Mouse (Mus musculus) cerebellum, adult 9-11 months (tissue): Measurements from ENCODE around the gene Olfr685.

ENCODE experiments used
- DNase-seq: peaks from one replicate; pipeline ENCODE4 v3.0.0; 2022

Gene Olfr685

DNA sequence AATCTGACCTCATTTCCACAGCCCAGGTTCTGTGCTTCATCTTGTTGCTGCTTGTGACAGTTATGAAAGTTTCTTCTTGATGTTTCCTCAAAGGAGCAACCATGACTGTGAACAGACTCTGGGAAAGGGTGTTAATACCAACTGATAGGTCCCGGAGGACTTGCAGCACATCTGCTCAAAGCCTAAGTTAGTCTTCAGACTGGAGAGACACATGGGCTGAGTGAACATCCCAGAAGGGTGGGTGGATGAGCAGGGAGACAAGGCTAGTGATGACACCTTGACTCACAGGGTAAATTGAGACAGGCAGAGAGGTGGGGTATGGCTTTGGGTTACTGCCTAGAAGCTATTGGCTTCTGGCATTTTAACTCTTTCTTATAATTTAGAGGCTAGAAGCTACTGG is at the start of gene Olfr685:
Olfr685 (minus strand) TSS at position 101 of the 400 bp plus-strand sequence.
- DNase-seq, result no peak

DNA sequence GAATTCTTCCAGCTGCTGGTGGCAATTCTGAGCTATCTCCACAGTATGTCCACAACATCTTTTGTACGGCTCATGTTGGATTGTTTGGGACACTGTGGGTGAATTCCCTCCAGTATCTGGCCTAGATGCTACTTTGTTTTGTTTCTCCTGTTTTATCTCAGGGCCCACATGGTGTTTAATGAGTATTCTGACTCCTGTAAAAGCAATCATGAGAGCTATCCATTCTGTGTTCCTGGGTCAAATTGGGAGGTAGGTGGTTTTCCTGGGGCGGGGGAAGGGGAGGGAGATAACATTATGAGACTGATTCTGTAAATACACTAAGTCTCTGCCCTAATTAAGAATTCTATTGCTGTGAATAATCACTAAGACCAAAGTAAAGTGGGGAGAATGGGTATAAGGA is 43.6 kb upstream of the Olfr685 start:
- no peak for DNase-seq

DNA sequence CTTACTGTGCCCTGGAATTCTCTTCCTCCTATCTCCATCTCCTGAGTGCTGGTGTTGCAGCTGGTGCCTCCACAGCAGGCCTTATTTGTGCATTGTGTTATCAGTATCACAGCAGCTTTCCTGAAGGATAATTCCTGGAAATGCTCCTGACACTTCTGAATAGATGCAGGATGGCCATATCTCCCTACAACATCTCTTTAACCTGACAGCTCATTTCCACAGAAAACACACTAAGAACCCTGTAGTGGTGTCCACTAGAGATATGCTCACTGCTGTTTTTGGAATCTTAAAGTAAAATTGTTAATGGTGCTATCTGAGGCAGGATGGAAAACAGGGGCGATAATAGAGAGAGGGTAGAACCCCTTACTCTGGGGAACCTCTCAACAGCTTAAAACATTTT is 42.3 kb upstream of the Olfr685 start:
- no peak for DNase-seq

DNA sequence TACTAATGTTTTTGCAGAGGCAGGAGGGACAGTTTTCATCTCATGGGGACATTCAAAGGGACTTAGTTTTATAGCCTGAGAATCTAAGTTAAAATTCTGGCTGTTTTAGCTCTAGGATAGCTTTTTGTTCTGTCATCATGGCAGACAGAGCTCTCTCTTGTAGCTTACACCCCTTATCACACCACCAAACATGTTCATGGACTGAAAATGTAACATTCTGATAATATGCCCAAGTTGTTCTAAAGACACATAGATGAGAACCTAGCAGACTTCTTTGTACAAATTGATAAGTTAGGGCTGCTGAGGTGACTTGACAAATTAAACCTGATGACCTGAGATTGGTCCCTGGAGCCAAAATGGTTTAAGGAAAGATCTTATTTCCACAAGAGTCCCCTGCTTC is 40.9 kb upstream of the Olfr685 start:
- no peak for DNase-seq

DNA sequence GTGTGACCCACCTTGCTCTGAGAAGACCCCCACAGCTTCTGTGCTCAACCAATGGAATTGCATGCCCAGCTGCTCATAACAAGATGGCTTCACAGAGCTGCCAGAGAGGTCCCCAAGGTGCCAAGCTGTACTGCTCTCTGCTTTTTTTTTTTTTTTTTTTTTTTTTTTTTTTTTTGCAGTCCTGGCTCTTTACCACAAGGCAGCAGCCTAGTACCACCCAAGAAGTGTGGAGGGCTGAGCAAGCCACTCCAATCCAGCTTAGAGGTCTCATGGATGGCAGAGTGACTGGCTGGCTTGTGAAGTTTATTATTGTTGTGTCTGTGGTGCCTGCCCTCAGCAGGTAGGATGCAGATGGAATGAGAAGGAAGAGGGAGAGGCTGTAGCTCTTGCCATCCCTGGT is 40.3 kb upstream of the Olfr685 start:
- no peak for DNase-seq

DNA sequence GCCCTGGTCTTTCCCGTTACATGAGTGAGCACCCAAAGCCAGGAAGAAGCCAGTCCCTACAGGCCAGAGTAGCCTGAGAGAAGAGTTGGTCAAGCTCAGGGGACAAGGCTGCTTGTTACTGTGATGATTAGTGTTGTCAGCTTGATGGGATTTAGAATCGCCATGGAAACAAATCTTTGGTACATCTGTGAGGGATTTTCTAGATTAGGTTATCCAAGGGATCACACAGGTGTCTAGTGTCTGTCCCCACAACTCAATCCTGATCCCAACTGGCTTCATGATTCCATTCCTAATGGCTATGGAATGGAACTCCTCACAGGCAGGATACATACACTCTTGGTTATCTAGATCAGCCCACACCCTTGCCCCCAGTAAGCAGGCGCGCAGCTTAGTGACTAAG is 32.5 kb upstream of the Olfr685 start:
- DNase-seq, result no peak

DNA sequence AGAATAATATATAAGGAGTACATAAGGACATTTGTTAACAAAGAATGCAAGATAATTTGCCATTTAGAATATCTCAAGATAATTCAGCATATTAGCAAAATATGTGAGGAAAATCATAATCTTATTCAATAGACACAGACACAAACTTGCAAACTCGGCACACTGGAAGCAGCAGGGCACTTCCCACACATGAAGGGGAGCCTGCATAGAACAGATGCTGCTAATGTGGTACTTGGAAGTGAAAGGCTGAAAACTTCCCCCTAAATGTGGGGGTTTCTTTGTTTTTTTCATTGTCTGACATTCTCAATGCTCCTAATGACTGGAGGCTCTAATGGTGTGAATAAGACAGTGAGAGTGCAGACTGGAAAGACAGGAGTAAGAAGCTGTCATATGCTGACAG is 28.9 kb upstream of the Olfr685 start:
- DNase-seq, result no peak

DNA sequence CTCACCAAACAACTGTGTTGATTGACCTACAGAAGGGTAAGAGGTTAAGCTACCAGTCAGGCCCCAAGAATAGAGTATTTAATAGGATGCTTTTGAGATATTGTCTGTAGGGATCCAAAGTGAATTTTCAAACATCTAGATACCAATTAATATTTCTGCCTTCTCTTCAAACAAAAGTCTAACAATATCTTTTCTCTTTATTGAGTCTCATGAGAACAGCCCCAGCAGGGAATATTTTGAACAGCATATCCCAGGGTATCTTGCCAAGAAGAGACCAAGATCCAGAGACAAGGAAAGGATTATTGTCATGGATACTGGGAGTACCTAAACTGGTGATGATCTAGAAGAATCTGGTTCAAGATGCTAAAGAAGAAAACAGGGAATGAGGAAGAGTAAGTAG is 21.6 kb upstream of the Olfr685 start, which contains the start of gene Olfr686:
Olfr686 (minus strand) TSS at position 101 of the 400 bp plus-strand sequence.
- no peak for DNase-seq

DNA sequence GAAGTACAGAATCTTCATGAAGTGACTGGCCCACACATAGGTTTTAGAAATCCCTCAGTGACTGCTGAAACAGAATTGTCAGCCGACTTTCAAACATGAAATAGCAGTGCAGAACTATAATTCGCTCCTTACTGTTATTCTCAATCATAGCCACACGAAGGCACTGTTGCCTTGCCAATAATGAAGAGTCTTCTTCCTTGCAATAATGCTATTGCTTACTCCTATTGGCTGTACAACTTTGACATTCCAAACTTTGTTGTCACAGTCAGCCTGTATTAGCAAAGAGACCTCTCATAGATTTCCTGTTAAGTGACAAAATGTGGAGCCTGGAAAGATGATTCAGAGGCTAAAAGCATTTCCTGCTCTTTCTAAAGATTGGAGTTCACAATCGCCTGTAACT is 15.0 kb downstream of the Olfr685 start:
- no peak for DNase-seq

DNA sequence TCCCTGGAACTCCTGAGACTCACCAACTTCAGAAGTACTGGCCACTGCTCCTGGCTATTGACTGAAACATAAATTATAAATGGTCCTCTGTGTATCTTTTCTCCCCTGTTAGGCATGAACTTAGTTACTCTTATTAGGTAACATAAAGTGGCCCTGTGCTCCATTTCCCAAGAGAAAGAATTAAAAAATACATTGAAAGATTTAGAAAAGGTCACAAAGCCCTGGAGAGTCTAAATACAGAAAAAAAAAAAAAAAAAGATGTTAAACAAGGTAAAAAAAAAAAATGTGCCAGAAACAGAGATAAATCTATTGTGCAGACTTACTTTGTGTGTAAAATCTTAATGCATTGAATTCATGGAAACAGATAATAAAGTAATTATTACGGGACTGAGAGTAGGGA is 22.3 kb downstream of the Olfr685 start, which contains the start of gene Olfr684:
Olfr684 (minus strand) TSS at position 101 of the 400 bp plus-strand sequence.
- no peak for DNase-seq

DNA sequence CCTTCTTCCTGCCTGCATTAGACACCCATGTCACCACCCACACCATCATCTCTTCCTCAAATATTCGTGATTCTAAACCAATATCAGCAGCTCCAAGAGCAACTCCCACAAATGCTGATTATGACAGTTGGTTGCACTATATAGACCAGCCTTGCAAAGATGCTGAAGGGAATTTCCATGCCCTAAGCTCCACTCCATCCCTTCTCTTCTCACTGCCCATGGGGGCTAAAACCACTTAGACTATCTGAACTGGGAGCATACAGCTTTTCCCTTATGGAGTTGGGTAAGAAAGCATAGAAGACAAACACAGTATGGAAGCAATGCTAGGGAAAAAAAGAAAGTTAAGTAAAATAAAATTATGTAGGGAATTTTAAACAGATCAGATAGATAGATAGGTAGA is 38.9 kb downstream of the Olfr685 start, which contains the start of gene Olfr683:
Olfr683 (minus strand) TSS at position 101 of the 400 bp plus-strand sequence.
- no peak for DNase-seq

DNA sequence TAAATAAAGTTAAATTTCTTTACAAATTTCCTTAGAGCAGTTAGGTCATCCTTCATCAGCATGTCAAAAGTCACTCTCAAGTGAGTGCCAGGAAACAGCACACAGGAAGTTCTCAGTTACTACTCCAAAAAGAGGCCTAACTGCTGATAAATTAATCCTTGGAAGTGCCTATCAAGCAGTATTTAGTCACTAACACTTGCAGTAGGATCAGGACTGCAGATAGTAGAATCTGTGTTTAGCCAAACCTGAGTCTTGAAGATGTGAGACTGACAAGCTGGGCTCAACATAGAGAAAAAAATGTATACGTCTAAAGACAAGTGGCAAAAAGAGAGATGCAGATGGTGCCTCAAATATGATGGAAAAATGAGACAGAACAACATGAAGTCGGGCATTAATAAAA is 44.5 kb downstream of the Olfr685 start:
- no peak for DNase-seq
